Mouse (Mus musculus) spleen, adult 2 months (tissue): ENCODE measurements around the gene Rabggta. TPM values are rescaled to one million over a fixed set of nuclear protein-coding genes. Genes with fewer than 3 reads are reported as not detected.

Source experiments
- DNase-seq, 2 experiments: peaks; one replicate each; pipeline versions ENCODE4 v3.0.0 to v3.0.0-alpha.2; 2012 to 2021; ENCODE audit warnings: low spot score in 2 of 2, low read depth in 1 of 2
- H3K27ac ChIP-seq: fragments of 200-500 bp; 2 replicates; pipeline ENCODE4 v1.5.1; 2012; ENCODE audit warnings: low read length, inconsistent platforms; ENCODE audit not compliant: insufficient read depth
- H3K27me3 ChIP-seq: fragments of 200-500 bp; 2 replicates; pipeline ENCODE4 v1.6.1; 2012; ENCODE audit warnings: mild to moderate bottlenecking, moderate library complexity, low read length, inconsistent platforms; ENCODE audit not compliant: control insufficient read depth, insufficient read depth
- H3K36me3 ChIP-seq: fragments of 200-500 bp; 2 replicates; pipeline ENCODE4 v1.6.1; 2012; ENCODE audit warnings: mild to moderate bottlenecking, low read length, inconsistent platforms; ENCODE audit not compliant: control insufficient read depth, insufficient read depth
- H3K4me1 ChIP-seq: fragments of 200-500 bp; 2 replicates; pipeline ENCODE4 v1.6.1; 2011; ENCODE audit warnings: inconsistent platforms; ENCODE audit not compliant: control insufficient read depth, insufficient read depth, insufficient read length
- H3K4me3 ChIP-seq: fragments of 200-500 bp; 2 replicates; pipeline ENCODE4 v1.5.1; 2011; ENCODE audit warnings: mild to moderate bottlenecking, inconsistent platforms; ENCODE audit not compliant: insufficient read depth, insufficient read length; ENCODE audit errors: extremely low read depth
- CTCF ChIP-seq: fragments of 200-500 bp; IDR thresholded peaks from 2 replicates; pipeline ENCODE4 v1.5.1; 2011; ENCODE audit warnings: mild to moderate bottlenecking, inconsistent platforms; ENCODE audit not compliant: insufficient read depth, insufficient read length, insufficient replicate concordance; ENCODE audit errors: extremely low read depth
- POLR2A ChIP-seq: fragments of 200-500 bp; IDR thresholded peaks from 2 replicates; pipeline ENCODE4 v1.6.1; 2011; ENCODE audit warnings: low read depth, low read length, inconsistent platforms
- WGBS: fragments of 180-500 bp; shearing (Covaris S2); methylation state at CpG from one replicate; pipeline ENCODE4 v1.1.7; 2018; 5-methylcytosine and 5-hydroxymethylcytosine counted together
- polyA plus RNA-seq: library from polyadenylated mRNA; depleted of rRNA; stranded (reverse); fragments of >200 nt; gene quantifications from 2 replicates; pipeline ENCODE4 v1.2.3, GENCODE M21; 2012

Gene Rabggta
- polyA plus RNA-seq, 1 experiment = 47.3 TPM

- Histone ChIP-seq H3K27ac (peak overlapping the region; percentile 28; the same call in 1 of the 2 replicates), H3K4me1 (no peaks in the 10 kb centered on the region)
- 84% methylated on average over 7 of the region's 7 CpGs for WGBS
Measured at GRCm38 (mm10) chr14:55734869-55735268, 12.8 kb upstream of the Rabggta start.

GRCm38 (mm10) chr14:55733889-55734288 lies 11.8 kb upstream of the Rabggta start:
- no peak for DNase-seq
- no peaks in the 10 kb centered on the region for H3K27me3 ChIP-seq
- H3K36me3 ChIP-seq = peaks cover 3% of the 10 kb centered on the region; the same call in 1 of the 2 replicates
- 79% methylated on average over 10 of the region's 10 CpGs for WGBS
- H3K4me3 ChIP-seq = no peak overlapping the region
- H3K27ac ChIP-seq = no peak overlapping the region
- TF ChIP-seq CTCF (no peak), POLR2A (no peak)
- no peaks in the 10 kb centered on the region; the same call in 1 of the 2 replicates for H3K4me1 ChIP-seq

More at GRCm38 (mm10) chr14:55734869-55735268, 12.8 kb upstream of the Rabggta start:
- DNase-seq = no peak
- Histone ChIP-seq H3K4me3 (no peak overlapping the region), H3K27me3 (no peaks in the 10 kb centered on the region), H3K36me3 (peaks cover 10% of the 10 kb centered on the region)
- TF ChIP-seq CTCF = no peak
- TF ChIP-seq POLR2A = no peak

DNA sequence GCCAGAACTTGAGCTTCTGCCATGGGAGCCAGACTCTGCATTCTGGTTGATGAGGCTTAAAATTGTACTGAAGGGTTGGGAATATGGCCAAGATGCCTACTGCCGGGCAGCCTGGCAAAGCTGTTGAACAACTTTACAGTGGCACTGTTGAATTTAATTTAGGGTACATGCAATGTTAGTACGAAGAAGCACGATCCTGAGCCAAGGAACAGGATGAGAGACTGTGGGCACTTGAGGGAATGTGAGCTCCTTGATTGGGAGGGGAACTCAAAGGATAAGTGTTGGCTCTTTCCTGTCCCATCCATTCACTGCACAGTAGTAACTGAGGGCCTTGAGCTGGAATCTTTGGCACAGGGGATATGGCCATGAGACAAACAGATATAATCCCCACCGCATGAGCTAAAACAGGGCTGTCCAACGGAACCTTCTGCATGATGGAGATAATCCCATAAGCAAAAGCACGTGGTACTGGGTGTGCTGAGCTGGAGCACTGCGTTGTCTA lies 8.5 kb upstream of the Rabggta start:
- no peak overlapping the region for H3K4me3 ChIP-seq
- H3K27me3 ChIP-seq = no peaks in the 10 kb centered on the region
- DNase-seq = no peak
- TF ChIP-seq CTCF (no peak), POLR2A (no peak)
- peaks cover 3% of the 10 kb centered on the region; the same call in 1 of the 2 replicates for H3K4me1 ChIP-seq
- no peaks in the 10 kb centered on the region for H3K36me3 ChIP-seq
- no peak overlapping the region for H3K27ac ChIP-seq
- WGBS = 90% methylated on average over 7 of the region's 7 CpGs

GRCm38 (mm10) chr14:55730116-55730515 lies 8.1 kb upstream of the Rabggta start:
- WGBS = 90% methylated on average over 7 of the region's 7 CpGs
- no peak for DNase-seq
- TF ChIP-seq CTCF = no peak
- no peak for TF ChIP-seq POLR2A
- no peaks in the 10 kb centered on the region for H3K27me3 ChIP-seq
- H3K36me3 ChIP-seq = no peaks in the 10 kb centered on the region
- H3K4me1 ChIP-seq = peaks cover 6% of the 10 kb centered on the region; the same call in 1 of the 2 replicates
- H3K27ac ChIP-seq = no peak overlapping the region
- no peak overlapping the region for H3K4me3 ChIP-seq

DNA sequence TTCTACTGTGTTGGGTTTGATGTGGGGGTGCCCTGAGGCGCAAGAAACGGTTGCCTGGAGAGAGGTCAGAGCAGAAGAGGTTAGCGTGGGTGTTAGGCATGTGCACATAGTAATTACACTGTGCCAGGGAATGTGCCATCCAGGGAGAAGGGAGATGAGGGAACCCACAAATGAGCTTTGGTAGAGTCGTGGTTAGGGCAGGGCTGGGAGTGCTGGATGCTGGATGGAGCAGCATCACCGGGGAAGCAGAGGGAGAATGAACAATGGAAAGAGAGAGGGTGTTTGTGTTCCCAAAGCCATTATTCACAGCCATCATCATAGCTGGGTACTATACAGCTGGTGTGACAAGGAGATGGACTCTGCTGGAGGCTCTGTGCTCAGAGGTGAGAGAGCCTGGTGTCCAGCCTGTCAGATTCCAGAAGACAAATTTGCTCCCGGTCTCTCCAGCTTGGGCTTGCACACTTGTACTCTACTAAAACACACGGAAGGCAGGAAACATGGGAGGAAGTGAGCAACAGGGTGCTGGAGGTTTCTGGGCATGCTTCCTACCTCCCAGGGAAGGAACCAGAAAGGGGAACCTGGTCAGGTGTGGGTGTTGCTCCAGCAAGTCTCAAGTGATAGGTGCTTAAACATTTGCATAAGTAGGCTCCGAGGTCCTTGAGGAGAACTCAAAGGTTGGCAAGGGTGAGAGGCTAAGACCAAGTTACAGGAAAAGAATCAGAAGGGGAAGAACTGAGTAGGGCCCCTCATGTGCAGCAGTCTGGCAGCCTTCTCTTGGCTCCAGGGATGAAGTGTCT lies 6.0 kb upstream of the Rabggta start:
- Histone ChIP-seq H3K36me3 (no peaks in the 10 kb centered on the region), H3K27ac (peak overlapping the region; percentile 37; the same call in 1 of the 2 replicates), H3K4me1 (peaks cover 15% of the 10 kb centered on the region; the same call in 1 of the 2 replicates), H3K4me3 (no peak overlapping the region), H3K27me3 (no peaks in the 10 kb centered on the region)
- no peak for DNase-seq
- no peak for TF ChIP-seq CTCF
- no peak for TF ChIP-seq POLR2A
- WGBS = 54% methylated on average over 8 of the region's 8 CpGs

- TF ChIP-seq CTCF = no peak
- no peak for TF ChIP-seq POLR2A
- Histone ChIP-seq H3K36me3 (no peaks in the 10 kb centered on the region), H3K4me1 (peaks cover 15% of the 10 kb centered on the region; the same call in 1 of the 2 replicates), H3K4me3 (no peak overlapping the region), H3K27ac (no peak overlapping the region), H3K27me3 (no peaks in the 10 kb centered on the region)
- no peak for DNase-seq
Measured at GRCm38 (mm10) chr14:55726261-55726660, 4.2 kb upstream of the Rabggta start.

GRCm38 (mm10) chr14:55724411-55724871 lies 2.4 kb upstream of the Rabggta start:
- 4% methylated on average over 8 of the region's 8 CpGs for WGBS
- peak; percentile 59 to 90 for DNase-seq
- peaks cover 3% of the 10 kb centered on the region; the same call in 1 of the 2 replicates for H3K36me3 ChIP-seq
- no peaks in the 10 kb centered on the region for H3K27me3 ChIP-seq
- H3K4me1 ChIP-seq = peaks cover 15% of the 10 kb centered on the region; the same call in 1 of the 2 replicates
- H3K27ac ChIP-seq = peak overlapping the region; percentile 88
- TF ChIP-seq CTCF (no peak), POLR2A (no peak)
- no peak overlapping the region; the same call in 1 of the 2 replicates for H3K4me3 ChIP-seq
